Mouse (Mus musculus) cortical plate, adult 2 months (tissue): Measurements from ENCODE around the gene Slit3.

ENCODE experiments used
- CTCF ChIP-seq: fragments of 200-500 bp; IDR thresholded peaks from 2 replicates; pipeline ENCODE4 v1.5.1; 2011; ENCODE audit warnings: mild to moderate bottlenecking, control low read depth, low read length; ENCODE audit not compliant: insufficient read depth; ENCODE audit errors: extremely low read depth
- POLR2A ChIP-seq: fragments of 200-500 bp; IDR thresholded peaks from 2 replicates; pipeline ENCODE4 v1.6.1; 2011; ENCODE audit warnings: mild to moderate bottlenecking, low read length, control low read depth; ENCODE audit not compliant: insufficient read depth; ENCODE audit errors: extremely low read depth

- no peak for TF ChIP-seq POLR2A
- TF ChIP-seq CTCF, result no peak
Measured at GRCm38 (mm10) chr11:35505817-35506216, 384.8 kb downstream of the Slit3 start.
